Mouse (Mus musculus): Measurements from ENCODE around the gene Slc18a2. TPM values are rescaled to one million over a fixed set of nuclear protein-coding genes. Genes with fewer than 3 reads are reported as not detected.

Gene Slc18a2
- total RNA-seq, 1 experiment, result 0.18 TPM

DNA sequence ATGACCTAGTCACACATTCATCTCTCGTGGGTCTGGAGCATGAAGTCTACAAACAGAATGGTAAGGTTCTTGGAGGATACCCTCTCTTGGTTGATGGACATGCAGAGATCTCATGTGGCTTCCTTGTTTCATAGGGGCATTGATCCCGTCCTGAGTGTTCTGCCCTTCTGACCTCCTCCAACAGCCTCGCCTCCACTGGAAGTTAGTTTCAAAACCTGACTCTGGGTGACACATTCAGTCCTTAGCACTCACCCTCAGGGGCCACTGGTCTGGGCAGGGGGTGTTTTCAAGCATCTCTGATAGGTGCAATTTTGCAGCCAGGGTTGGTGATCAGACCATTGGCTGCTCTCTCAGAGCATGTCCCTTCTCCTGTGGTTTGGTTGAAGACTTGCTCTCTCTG lies 22.1 kb upstream of the Slc18a2 start:
- in situ Hi-C loops (cut with MboI; ENCODE audit: low sequenced_read_pairs in 2 of 2, unreplicated experiment in 2 of 2), result no loop called here
- H3K4me3 ChIP-seq (ENCODE audit: insufficient read depth in 1 of 2, low read depth in 1 of 2, low read length in 2 of 2, poor library complexity in 1 of 2, severe bottlenecking in 1 of 2), result no peak overlapping the region
- no peak for DNase-seq (ENCODE audit: low read depth, low spot score)
- H3K9me3 ChIP-seq (ENCODE audit: control insufficient read depth, insufficient read depth, low read depth, low read length), result no peaks in the 10 kb centered on the region
- no peaks in the 10 kb centered on the region; the same call in 1 of the 2 replicates for H3K36me3 ChIP-seq (ENCODE audit: control insufficient read depth, insufficient read depth, low read length, poor library complexity, severe bottlenecking)
- H3K4me1 ChIP-seq (ENCODE audit: control insufficient read depth in 2 of 2, insufficient read depth in 2 of 2, low read length in 2 of 2, poor library complexity in 1 of 2), result no peaks in the 10 kb centered on the region; a peak in 1 of 4 replicates
- H3K9ac ChIP-seq (ENCODE audit: insufficient read depth, low read depth, low read length, poor library complexity, severe bottlenecking), result no peak overlapping the region
- H3K27ac ChIP-seq (ENCODE audit: insufficient read depth, low read depth, low read length, poor library complexity, severe bottlenecking), result no peak overlapping the region
- TF ChIP-seq HCFC1 (IDR thresholded peaks at IDR 0.05; ENCODE audit: borderline replicate concordance, insufficient read depth, low read length) (no peak), MAFK (IDR thresholded peaks at IDR 0.05; ENCODE audit: insufficient read depth, low read depth, low read length) (no peak), ZC3H11A (IDR thresholded peaks at IDR 0.05; ENCODE audit: borderline replicate concordance, low read depth, low read length) (no peak), CHD2 (IDR thresholded peaks at IDR 0.05; ENCODE audit: low read depth, low read length) (no peak), ZNF384 (IDR thresholded peaks at IDR 0.05; ENCODE audit: low read depth, low read length) (no peak)

DNA sequence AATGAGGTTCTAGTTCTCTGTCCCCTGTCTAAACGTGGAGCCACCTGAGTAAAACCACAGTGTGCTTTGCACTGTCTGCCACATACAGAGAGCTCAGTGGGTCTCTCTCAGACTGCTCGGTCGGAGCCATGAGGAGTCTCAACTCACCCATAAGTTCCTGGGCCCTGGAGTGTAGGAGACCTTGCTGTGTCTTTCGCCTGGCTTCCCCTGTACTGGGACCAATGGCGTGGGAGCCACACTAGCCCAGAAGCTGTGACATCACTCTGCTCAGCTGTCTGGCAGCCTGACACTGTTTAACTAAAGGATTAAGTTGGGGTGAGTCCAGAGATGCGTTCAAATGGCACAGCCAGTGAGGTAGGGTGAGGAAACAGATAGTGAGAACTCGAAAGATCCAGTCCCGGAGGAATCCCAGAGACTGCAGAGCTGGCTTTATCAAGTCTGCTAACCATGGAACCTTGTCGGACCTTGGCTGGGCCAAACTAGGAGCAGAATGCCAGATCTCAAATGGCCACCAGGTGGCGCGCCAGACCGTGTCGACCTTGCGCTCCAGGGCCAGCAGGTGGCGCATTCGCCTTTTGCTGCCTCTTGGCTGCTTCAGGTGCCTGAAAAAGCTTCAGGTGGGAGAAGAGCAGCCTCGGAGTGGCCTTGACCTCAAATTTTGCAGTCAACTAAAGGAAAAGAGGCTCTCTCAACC lies 21.4 kb upstream of the Slc18a2 start:
- no peaks in the 10 kb centered on the region; a peak in 1 of 4 replicates for H3K4me1 ChIP-seq (ENCODE audit: control insufficient read depth in 2 of 2, insufficient read depth in 2 of 2, low read length in 2 of 2, poor library complexity in 1 of 2)
- H3K4me3 ChIP-seq (ENCODE audit: insufficient read depth in 1 of 2, low read depth in 1 of 2, low read length in 2 of 2, poor library complexity in 1 of 2, severe bottlenecking in 1 of 2), result no peak overlapping the region
- TF ChIP-seq MAFK (IDR thresholded peaks at IDR 0.05; ENCODE audit: insufficient read depth, low read depth, low read length), result no peak
- peak; percentile 94 for TF ChIP-seq ZC3H11A (IDR thresholded peaks at IDR 0.05; ENCODE audit: borderline replicate concordance, low read depth, low read length)
- peak; percentile 36; the same call in 1 of the 2 replicates for TF ChIP-seq ZNF384 (IDR thresholded peaks at IDR 0.05; ENCODE audit: low read depth, low read length)
- TF ChIP-seq HCFC1 (IDR thresholded peaks at IDR 0.05; ENCODE audit: borderline replicate concordance, insufficient read depth, low read length), result 0 out of 2 replicates have a peak, but pooled peaks have one; percentile 52
- no peak overlapping the region for H3K27ac ChIP-seq (ENCODE audit: insufficient read depth, low read depth, low read length, poor library complexity, severe bottlenecking)
- H3K9me3 ChIP-seq (ENCODE audit: control insufficient read depth, insufficient read depth, low read depth, low read length), result no peaks in the 10 kb centered on the region
- no peak overlapping the region for H3K9ac ChIP-seq (ENCODE audit: insufficient read depth, low read depth, low read length, poor library complexity, severe bottlenecking)
- H3K36me3 ChIP-seq (ENCODE audit: control insufficient read depth, insufficient read depth, low read length, poor library complexity, severe bottlenecking), result no peaks in the 10 kb centered on the region; the same call in 1 of the 2 replicates
- in situ Hi-C loops (cut with MboI; ENCODE audit: low sequenced_read_pairs in 2 of 2, unreplicated experiment in 2 of 2), result no loop called here
- DNase-seq (ENCODE audit: low read depth, low spot score), result peak; percentile 71

DNA sequence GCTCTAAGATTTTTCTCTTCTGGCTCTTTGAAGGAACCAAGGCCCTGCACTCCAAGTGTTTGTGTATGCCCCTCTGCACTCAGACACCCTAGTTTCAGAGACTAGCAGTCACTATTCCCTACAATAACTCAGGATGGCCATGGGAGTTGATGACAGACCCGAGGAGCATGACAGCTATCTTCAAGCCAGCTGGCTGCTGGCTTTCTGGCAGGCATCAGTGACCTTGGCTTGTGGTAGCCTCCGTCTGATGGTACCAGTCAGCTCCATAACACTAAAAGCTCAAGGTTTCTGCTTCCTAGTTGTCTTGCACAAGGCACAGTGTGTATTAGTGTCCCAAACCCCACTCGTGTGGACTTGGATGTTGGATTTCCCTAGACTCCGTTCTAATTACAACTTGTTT lies 18.7 kb upstream of the Slc18a2 start:
- H3K36me3 ChIP-seq (ENCODE audit: control insufficient read depth, insufficient read depth, low read length, poor library complexity, severe bottlenecking), result no peaks in the 10 kb centered on the region; the same call in 1 of the 2 replicates
- H3K9me3 ChIP-seq (ENCODE audit: control insufficient read depth, insufficient read depth, low read depth, low read length), result no peaks in the 10 kb centered on the region
- H3K4me1 ChIP-seq (ENCODE audit: control insufficient read depth in 2 of 2, insufficient read depth in 2 of 2, low read length in 2 of 2, poor library complexity in 1 of 2), result no peaks in the 10 kb centered on the region
- no peak overlapping the region for H3K27ac ChIP-seq (ENCODE audit: insufficient read depth, low read depth, low read length, poor library complexity, severe bottlenecking)
- TF ChIP-seq MAFK (IDR thresholded peaks at IDR 0.05; ENCODE audit: insufficient read depth, low read depth, low read length) (no peak), ZNF384 (IDR thresholded peaks at IDR 0.05; ENCODE audit: low read depth, low read length) (no peak), HCFC1 (IDR thresholded peaks at IDR 0.05; ENCODE audit: borderline replicate concordance, insufficient read depth, low read length) (no peak), ZC3H11A (IDR thresholded peaks at IDR 0.05; ENCODE audit: borderline replicate concordance, low read depth, low read length) (no peak), CHD2 (IDR thresholded peaks at IDR 0.05; ENCODE audit: low read depth, low read length) (no peak)
- no peak for DNase-seq (ENCODE audit: low read depth, low spot score)
- in situ Hi-C loops (cut with MboI; ENCODE audit: low sequenced_read_pairs in 2 of 2, unreplicated experiment in 2 of 2), result no loop called here
- H3K9ac ChIP-seq (ENCODE audit: insufficient read depth, low read depth, low read length, poor library complexity, severe bottlenecking), result no peak overlapping the region
- H3K4me3 ChIP-seq (ENCODE audit: insufficient read depth in 1 of 2, low read depth in 1 of 2, low read length in 2 of 2, poor library complexity in 1 of 2, severe bottlenecking in 1 of 2), result no peak overlapping the region

DNA sequence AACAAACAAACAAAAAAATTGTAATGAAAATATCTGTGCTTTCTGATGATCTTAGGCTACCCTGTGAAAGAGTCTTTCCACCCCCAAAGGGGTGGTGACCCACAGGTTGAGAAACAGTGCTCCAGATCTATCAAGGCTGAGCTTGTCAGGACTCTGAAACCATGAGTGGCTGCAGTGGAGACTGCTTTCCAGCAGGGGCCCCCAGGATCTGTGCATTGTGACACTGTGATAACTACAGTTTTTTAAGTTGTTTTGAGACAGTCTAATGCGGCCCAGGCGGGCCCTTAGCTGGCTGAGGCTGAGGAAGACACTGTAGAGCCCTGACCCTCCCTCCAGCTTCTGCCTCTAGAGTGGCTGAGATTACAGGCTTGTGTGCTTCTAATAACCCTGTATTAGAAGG lies 17.6 kb upstream of the Slc18a2 start:
- Histone ChIP-seq H3K9ac (ENCODE audit: insufficient read depth, low read depth, low read length, poor library complexity, severe bottlenecking) (no peak overlapping the region), H3K4me3 (ENCODE audit: insufficient read depth in 1 of 2, low read depth in 1 of 2, low read length in 2 of 2, poor library complexity in 1 of 2, severe bottlenecking in 1 of 2) (no peak overlapping the region), H3K9me3 (ENCODE audit: control insufficient read depth, insufficient read depth, low read depth, low read length) (no peaks in the 10 kb centered on the region), H3K36me3 (ENCODE audit: control insufficient read depth, insufficient read depth, low read length, poor library complexity, severe bottlenecking) (no peaks in the 10 kb centered on the region), H3K4me1 (ENCODE audit: control insufficient read depth in 2 of 2, insufficient read depth in 2 of 2, low read length in 2 of 2, poor library complexity in 1 of 2) (no peaks in the 10 kb centered on the region), H3K27ac (ENCODE audit: insufficient read depth, low read depth, low read length, poor library complexity, severe bottlenecking) (no peak overlapping the region)
- in situ Hi-C loops (cut with MboI; ENCODE audit: low sequenced_read_pairs in 2 of 2, unreplicated experiment in 2 of 2), result no loop called here
- TF ChIP-seq ZC3H11A (IDR thresholded peaks at IDR 0.05; ENCODE audit: borderline replicate concordance, low read depth, low read length), result no peak
- TF ChIP-seq HCFC1 (IDR thresholded peaks at IDR 0.05; ENCODE audit: borderline replicate concordance, insufficient read depth, low read length), result no peak
- TF ChIP-seq CHD2 (IDR thresholded peaks at IDR 0.05; ENCODE audit: low read depth, low read length), result no peak
- no peak for TF ChIP-seq MAFK (IDR thresholded peaks at IDR 0.05; ENCODE audit: insufficient read depth, low read depth, low read length)
- TF ChIP-seq ZNF384 (IDR thresholded peaks at IDR 0.05; ENCODE audit: low read depth, low read length), result no peak
- DNase-seq (ENCODE audit: low read depth, low spot score), result no peak
